Mouse (Mus musculus): ENCODE measurements at regions not wholly inside any gene's neighbourhood (a gene's known extent, or its start where the extent isn't known, plus 50 kb on each side); places are given as distances from the start of the nearest gene placed in this dataset.

GRCm38 (mm10) chr6:81782131-81782530 lies 141.3 kb upstream of the Gcfc2 start:
- H3K9ac ChIP-seq (ENCODE audit: control insufficient read depth, low read depth, low read length, poor library complexity, severe bottlenecking) = no peak overlapping the region
- no peaks in the 10 kb centered on the region for H3K9me3 ChIP-seq (replicated peaks; ENCODE audit: insufficient read depth, low read length)
- H3K27ac ChIP-seq (ENCODE audit: control insufficient read depth, low read depth, low read length) = no peak overlapping the region

GRCm38 (mm10) chr6:81782815-81783435 lies 140.5 kb upstream of the Gcfc2 start:
- no peaks in the 10 kb centered on the region for H3K27me3 ChIP-seq (ENCODE audit: control insufficient read depth in 1 of 2, insufficient read depth in 2 of 2, low read length in 2 of 2)
- H3K79me2 ChIP-seq (ENCODE audit: control insufficient read depth, insufficient read depth, low read length, poor library complexity) = no peaks in the 10 kb centered on the region
- H3K4me3 ChIP-seq (ENCODE audit: control insufficient read depth in 1 of 2, insufficient read depth in 1 of 2, low read depth in 2 of 2, low read length in 2 of 2) = no peak overlapping the region
- no peak overlapping the region for H3K27ac ChIP-seq (ENCODE audit: control insufficient read depth, low read depth, low read length)
- TF ChIP-seq CHD2 (IDR thresholded peaks at IDR 0.05; ENCODE audit: low read length) (no peak), GABPA (IDR thresholded peaks at IDR 0.05; ENCODE audit: low read depth, low read length) (no peak), KAT2A (conservative IDR thresholded peaks at IDR 0.05; ENCODE audit: low read depth, low read length) (no peak), MAFK (IDR thresholded peaks at IDR 0.05; ENCODE audit: borderline replicate concordance, low read depth, low read length) (no peak), TBP (IDR thresholded peaks at IDR 0.05; ENCODE audit: low read depth, low read length) (no peak), MAX (IDR thresholded peaks at IDR 0.05; ENCODE audit: low read length) (no peak), MEF2A (IDR thresholded peaks at IDR 0.05; ENCODE audit: extremely low read depth, insufficient replicate concordance, low read depth, low read length, poor library complexity, severe bottlenecking) (no peak), MXI1 (IDR thresholded peaks at IDR 0.05; ENCODE audit: low read depth, low read length) (no peak), CTCF (IDR thresholded peaks at IDR 0.05 in 2 of 3, conservative IDR thresholded peaks at IDR 0.05 in 1 of 3; ENCODE audit: control insufficient read depth in 1 of 3, insufficient read depth in 1 of 3, low read depth in 2 of 3, low read length in 3 of 3, poor library complexity in 1 of 3, severe bottlenecking in 1 of 3) (no peak), JUND (IDR thresholded peaks at IDR 0.05; ENCODE audit: low read depth, low read length) (no peak), BHLHE40 (IDR thresholded peaks at IDR 0.05; ENCODE audit: borderline replicate concordance, low read depth, low read length) (no peak), SIN3A (IDR thresholded peaks at IDR 0.05; ENCODE audit: low read length) (no peak)
- H3K9ac ChIP-seq (ENCODE audit: control insufficient read depth, low read depth, low read length, poor library complexity, severe bottlenecking) = no peak overlapping the region
- H3K4me1 ChIP-seq (ENCODE audit: control insufficient read depth in 1 of 2, insufficient read depth in 2 of 2, low read length in 2 of 2) = no peaks in the 10 kb centered on the region
- H3K9me3 ChIP-seq (replicated peaks; ENCODE audit: insufficient read depth, low read length) = no peaks in the 10 kb centered on the region
- no peaks in the 10 kb centered on the region for H3K36me3 ChIP-seq (ENCODE audit: control insufficient read depth in 1 of 2, insufficient read depth in 2 of 2, low read length in 2 of 2)
- DNase-seq (ENCODE audit: low read depth, low spot score) = no peak

More at GRCm38 (mm10) chr6:81782131-81782530, 141.3 kb upstream of the Gcfc2 start:
- no peaks in the 10 kb centered on the region for H3K27me3 ChIP-seq (ENCODE audit: control insufficient read depth in 1 of 2, insufficient read depth in 2 of 2, low read length in 2 of 2)
- no peaks in the 10 kb centered on the region for H3K79me2 ChIP-seq (ENCODE audit: control insufficient read depth, insufficient read depth, low read length, poor library complexity)
- TF ChIP-seq ELF1 (IDR thresholded peaks at IDR 0.05; ENCODE audit: low read depth, low read length) (no peak), ZMIZ1 (IDR thresholded peaks at IDR 0.05; ENCODE audit: low read depth, low read length) (no peak), JUND (IDR thresholded peaks at IDR 0.05; ENCODE audit: low read depth, low read length) (no peak), KAT2A (conservative IDR thresholded peaks at IDR 0.05; ENCODE audit: low read depth, low read length) (no peak), GABPA (IDR thresholded peaks at IDR 0.05; ENCODE audit: low read depth, low read length) (no peak), RAD21 (IDR thresholded peaks at IDR 0.05; ENCODE audit: low read depth, low read length) (no peak), SMC3 (IDR thresholded peaks at IDR 0.05; ENCODE audit: low read depth, low read length) (no peak), MAX (IDR thresholded peaks at IDR 0.05; ENCODE audit: low read length) (no peak), EP300 (IDR thresholded peaks at IDR 0.05; ENCODE audit: low read depth in 1 of 2, low read length in 2 of 2) (no peak), TAL1 (IDR thresholded peaks at IDR 0.05; ENCODE audit: low read length) (no peak), MEF2A (IDR thresholded peaks at IDR 0.05; ENCODE audit: extremely low read depth, insufficient replicate concordance, low read depth, low read length, poor library complexity, severe bottlenecking) (no peak), CTCF (IDR thresholded peaks at IDR 0.05 in 2 of 3, conservative IDR thresholded peaks at IDR 0.05 in 1 of 3; ENCODE audit: control insufficient read depth in 1 of 3, insufficient read depth in 1 of 3, low read depth in 2 of 3, low read length in 3 of 3, poor library complexity in 1 of 3, severe bottlenecking in 1 of 3) (no peak), USF1 (IDR thresholded peaks at IDR 0.05; ENCODE audit: low read depth, low read length) (no peak), BHLHE40 (IDR thresholded peaks at IDR 0.05; ENCODE audit: borderline replicate concordance, low read depth, low read length) (no peak), CHD2 (IDR thresholded peaks at IDR 0.05; ENCODE audit: low read length) (no peak), TBP (IDR thresholded peaks at IDR 0.05; ENCODE audit: low read depth, low read length) (no peak)
- no peak for DNase-seq (ENCODE audit: low read depth, low spot score)
- no peak overlapping the region for H3K4me3 ChIP-seq (ENCODE audit: control insufficient read depth in 1 of 2, insufficient read depth in 1 of 2, low read depth in 2 of 2, low read length in 2 of 2)
- no peaks in the 10 kb centered on the region for H3K4me1 ChIP-seq (ENCODE audit: control insufficient read depth in 1 of 2, insufficient read depth in 2 of 2, low read length in 2 of 2)
- no peaks in the 10 kb centered on the region for H3K36me3 ChIP-seq (ENCODE audit: control insufficient read depth in 1 of 2, insufficient read depth in 2 of 2, low read length in 2 of 2)

All from MEL (cell line).